Mouse (Mus musculus) heart, adult 11 months (tissue): ENCODE results near the gene Car9.
"Not testable (repeated sequence)": the region's sequence is repeated elsewhere in the genome, so short reads cannot be mapped to it uniquely, and the experiment has no call there.

Experiments used
- DNase-seq: peaks from one replicate; pipeline ENCODE4 v3.0.0; 2022

Gene Car9

GRCm38 (mm10) chr4:43506536-43507185 is at the start of gene Car9:
TSS of gene Car9 (plus strand) at chr4:43506966.
- no peak for DNase-seq

DNA sequence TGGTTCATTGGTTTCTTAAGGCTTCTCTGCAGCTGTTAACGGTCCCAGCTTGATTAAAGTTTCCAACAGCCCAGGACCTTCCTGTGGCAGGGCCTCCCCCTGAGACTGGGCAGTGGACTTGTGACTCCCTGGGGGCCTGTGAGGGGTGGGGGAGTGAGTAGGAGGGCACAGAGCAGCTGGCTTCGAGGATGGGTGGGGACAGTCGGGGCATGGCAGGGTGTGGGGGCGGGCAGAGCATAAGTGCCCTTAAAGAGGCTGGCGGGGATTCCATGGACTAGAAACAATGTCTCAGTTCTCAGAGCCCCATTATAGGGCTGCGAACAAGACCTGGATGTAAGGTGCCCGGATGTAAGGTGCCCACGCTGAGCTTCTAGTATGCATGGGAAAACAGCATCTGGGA is 49.6 kb upstream of the Car9 start:
- DNase-seq = peak; percentile 88

GRCm38 (mm10) chr4:43463102-43463501 is 43.7 kb upstream of the Car9 start:
- no peak for DNase-seq

- DNase-seq = peak; percentile 91
Observed at GRCm38 (mm10) chr4:43465935-43466334, 40.8 kb upstream of the Car9 start.

- no peak for DNase-seq
Observed at GRCm38 (mm10) chr4:43466872-43467271, 39.9 kb upstream of the Car9 start.

- peak; percentile 89 for DNase-seq
Observed at GRCm38 (mm10) chr4:43470301-43470700, 36.5 kb upstream of the Car9 start.

DNA sequence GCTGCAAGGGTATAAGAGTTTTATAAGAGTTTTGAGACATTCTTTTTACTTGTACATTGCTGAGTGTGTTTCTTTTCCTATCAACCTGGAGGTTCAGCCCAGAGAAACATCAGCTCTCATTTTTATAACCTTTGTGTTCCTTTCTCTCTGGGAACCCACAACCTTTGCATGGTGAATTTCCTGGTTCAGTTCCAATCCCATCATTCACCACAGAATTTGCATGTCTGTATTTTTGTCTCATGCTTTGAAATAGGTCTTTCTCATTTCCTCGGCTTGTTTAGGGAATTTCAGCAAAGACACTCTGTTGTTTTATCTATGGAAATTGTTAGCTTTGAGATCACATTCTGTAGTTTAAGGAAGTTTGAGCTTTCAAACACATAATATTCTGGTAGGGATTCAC is 33.1 kb upstream of the Car9 start:
- DNase-seq = no peak

DNA sequence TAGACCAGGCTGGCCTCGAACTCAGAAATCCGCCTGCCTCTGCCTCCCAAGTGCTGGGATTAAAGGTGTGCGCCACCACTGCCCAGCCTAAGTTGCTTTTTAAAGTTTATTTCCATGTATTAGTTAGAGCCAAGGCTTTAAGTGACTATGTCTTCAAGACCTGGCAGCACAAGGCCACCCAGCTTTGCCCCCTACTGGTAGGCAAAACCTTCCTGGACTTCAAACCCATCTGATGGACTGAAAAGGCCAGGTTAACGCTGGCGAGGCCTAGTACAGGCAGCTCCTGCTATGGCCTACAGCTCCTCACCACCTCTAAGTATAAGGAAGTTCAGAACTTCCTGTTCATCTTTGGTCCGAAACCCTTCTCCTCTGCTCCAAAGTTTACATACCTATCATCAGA is 30.2 kb upstream of the Car9 start:
- DNase-seq = no peak

DNA sequence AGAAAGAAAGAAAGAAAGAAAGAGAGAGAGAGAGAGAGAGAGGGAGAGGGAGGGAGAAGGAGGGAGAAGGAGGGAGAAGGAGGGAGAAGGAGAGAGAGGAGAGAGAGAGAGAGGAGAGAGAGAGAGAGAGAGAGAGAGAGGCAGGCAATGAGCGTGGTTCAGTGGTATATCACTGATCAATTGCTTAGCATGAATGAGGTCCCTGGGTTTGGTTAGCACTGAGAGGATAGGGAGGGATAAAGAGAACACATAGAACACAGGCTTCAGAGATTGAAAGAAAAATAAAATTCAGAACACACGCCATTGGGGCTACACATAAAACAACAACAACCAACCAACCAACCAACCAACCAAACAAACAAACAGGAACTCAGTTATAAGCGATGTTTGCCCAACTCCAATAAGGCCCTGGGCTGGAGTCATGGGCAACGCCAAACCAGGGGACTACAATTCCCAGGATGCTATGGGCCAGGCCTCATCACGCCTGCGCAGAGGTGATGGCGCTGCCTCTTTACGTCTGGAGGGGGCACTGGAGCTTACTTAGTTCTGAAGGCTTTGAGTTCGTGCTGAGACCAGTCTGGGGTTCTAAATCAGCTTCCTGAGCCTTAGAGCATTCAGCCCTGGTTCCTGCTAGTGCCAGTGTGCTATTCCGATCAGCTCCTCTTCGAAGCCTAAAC is 28.8 kb upstream of the Car9 start:
- DNase-seq = peak; percentile 98

GRCm38 (mm10) chr4:43478534-43478858 is 28.3 kb upstream of the Car9 start:
- no peak for DNase-seq

DNA sequence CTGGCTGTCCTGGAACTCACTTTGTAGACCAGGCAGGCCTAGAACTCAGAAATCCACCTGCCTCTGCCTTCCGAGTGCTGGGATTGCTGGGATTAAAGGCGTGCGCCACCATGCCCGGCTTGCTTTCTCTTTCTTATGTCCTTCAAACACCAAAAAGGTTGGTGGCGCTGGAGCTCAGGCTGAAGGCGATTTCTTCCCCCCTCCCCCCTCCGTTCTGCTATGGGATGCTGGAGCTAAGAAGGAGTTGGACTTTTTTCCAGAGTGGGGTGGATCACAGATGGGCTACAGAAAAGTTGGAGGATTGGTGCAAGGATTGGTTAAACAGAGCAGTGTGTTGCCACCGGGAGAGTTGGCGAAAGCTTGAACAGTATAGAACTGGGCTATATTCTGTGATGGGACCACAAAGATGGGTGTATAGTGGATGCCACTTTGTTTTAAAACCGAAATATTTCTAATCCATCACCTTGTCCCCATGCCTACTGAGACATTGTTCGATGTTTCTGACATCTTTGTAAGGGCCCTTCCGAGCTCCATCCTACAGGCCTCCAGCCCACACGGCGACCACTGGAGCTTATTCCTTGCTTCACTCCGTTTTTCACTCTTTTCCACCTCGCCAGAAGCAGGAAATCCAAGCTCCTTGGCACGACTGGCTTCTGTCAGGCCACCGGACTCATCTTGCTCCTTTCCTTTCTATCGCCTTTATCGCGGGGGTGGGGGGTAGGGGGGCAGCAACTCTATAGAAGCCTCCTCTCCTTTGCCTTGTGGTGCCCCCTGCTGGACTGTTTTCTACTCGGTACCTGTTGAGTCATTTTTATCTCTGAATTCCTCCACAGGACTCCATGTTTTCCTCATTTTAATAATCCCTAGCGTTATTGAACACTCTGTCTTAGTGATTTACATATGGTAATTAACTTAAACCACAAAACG is 27.6 kb upstream of the Car9 start:
- DNase-seq = peak; percentile 91

GRCm38 (mm10) chr4:43480985-43481384 is 25.8 kb upstream of the Car9 start:
- DNase-seq = no peak

- peak; percentile 87 for DNase-seq
Observed at GRCm38 (mm10) chr4:43481894-43482456, 24.8 kb upstream of the Car9 start.

DNA sequence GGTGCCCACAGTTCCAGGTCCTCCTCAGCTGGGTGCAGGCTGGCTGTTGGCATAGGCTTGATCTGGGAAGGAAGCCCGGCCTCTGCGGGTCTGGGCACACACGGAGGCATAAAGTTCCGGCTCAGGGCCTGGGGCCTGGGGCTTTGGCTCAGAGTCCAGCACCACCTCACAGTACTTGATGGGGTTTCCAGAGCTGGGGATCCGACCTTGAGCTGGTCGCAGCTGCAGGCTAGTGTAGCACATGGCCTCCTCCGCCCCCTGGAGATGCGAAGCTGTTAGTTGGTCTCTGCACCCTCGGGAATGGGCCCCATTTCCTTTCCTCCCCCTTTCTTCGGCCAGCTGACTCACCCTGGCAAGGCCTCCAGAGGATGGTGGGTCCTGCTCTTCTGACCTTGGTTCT is 24.2 kb upstream of the Car9 start:
- DNase-seq = peak; percentile 89

- no peak for DNase-seq
Observed at GRCm38 (mm10) chr4:43483535-43484091, 23.2 kb upstream of the Car9 start, which contains the start of gene Sit1. TSS of gene Sit1 (minus strand) at chr4:43483734.

- DNase-seq = not testable (repeated sequence)
Observed at GRCm38 (mm10) chr4:43485666-43486065, 21.1 kb upstream of the Car9 start.

DNA sequence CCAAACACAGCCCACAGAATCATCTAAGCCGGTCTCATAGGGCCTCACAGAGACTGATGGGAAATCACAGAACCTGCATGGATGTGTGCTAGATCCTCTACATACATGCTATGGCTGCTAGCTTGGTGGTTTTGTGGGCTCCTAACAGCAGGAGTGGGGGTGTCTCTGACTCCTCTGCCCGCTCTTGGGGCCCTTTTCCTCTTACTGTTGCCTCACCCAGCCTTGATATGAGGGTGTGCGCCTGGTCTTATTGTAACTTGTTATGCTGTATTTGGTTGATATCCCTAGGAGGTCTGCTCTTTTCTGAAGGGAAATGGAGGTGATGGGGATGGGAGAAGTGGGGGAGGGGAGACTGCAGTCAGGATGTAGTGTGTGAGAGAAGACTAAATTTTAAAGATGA is 17.2 kb upstream of the Car9 start:
- DNase-seq = peak; percentile 88

GRCm38 (mm10) chr4:43490801-43491200 is 16.0 kb upstream of the Car9 start:
- peak; percentile 96 for DNase-seq

- peak; percentile 88 for DNase-seq
Observed at GRCm38 (mm10) chr4:43492101-43492820, 14.5 kb upstream of the Car9 start.

DNA sequence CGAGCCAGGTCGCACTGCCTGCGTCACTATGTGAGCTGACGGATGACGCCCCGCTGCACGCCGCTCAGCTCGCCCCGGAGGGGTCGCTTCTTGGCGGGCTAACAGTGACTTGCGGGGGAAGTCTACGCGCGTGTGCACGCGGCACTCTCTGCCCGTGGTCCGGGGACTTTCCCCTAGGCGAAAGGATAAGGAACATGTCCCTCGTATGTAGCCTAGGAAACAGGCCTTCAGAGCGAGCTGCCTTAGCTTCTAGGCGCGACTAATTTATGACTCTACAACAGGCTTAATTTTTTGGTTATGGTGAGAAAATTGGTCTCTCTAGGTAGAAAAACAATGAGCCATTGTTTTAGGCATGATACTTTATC is 14.0 kb upstream of the Car9 start, which contains the start of gene Ccdc107:
Gene Ccdc107, plus strand, starts transcription at position 80 of the 365 bp plus-strand sequence.
- DNase-seq = peak; percentile 100

DNA sequence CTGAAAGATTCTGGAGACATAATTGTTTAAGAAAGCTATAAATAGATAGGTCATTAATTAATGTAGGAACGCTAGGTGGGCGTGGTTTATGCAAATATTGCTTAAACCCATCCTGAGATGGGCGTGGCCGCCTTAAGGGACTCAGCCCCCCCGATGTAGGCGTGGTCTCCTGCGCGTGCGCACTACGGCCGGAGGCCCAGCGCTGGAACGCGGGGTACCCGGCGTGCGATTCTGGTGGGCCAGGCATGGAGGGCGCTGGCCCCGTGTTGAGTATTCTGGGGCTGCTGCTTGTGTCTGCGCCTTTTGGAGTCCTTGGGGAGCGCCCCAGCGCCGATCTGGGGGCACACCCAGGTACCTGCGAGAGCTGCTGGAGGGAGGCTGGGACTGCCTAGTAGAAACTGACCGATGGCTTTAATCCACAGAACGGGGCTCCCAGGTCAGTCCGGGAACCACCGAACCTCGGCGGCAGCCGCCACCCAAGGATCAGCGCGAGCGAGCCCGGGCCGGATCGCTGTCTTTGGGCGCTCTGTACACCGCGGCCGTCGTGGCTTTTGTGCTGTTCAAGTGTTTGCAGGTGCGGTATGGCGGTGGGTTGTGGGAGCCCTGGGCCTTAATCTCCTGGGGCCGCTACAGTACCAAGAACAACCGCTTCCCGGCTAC is 13.4 kb upstream of the Car9 start:
- peak; percentile 100 for DNase-seq

GRCm38 (mm10) chr4:43493846-43494240 is 12.9 kb upstream of the Car9 start:
- no peak for DNase-seq
